Mouse (Mus musculus) CH12F3 (cell line): Measurements from ENCODE around the gene Ptpn13.

Experiments used
- in situ Hi-C: fragments of 300-500 bp; cut with MboI; formaldehyde crosslinking; loops from 2 replicates; pipeline ENCODE4 v1.14.3; 2020; ENCODE audit warnings: low sequenced_read_pairs

The Ptpn13 gene

DNA sequence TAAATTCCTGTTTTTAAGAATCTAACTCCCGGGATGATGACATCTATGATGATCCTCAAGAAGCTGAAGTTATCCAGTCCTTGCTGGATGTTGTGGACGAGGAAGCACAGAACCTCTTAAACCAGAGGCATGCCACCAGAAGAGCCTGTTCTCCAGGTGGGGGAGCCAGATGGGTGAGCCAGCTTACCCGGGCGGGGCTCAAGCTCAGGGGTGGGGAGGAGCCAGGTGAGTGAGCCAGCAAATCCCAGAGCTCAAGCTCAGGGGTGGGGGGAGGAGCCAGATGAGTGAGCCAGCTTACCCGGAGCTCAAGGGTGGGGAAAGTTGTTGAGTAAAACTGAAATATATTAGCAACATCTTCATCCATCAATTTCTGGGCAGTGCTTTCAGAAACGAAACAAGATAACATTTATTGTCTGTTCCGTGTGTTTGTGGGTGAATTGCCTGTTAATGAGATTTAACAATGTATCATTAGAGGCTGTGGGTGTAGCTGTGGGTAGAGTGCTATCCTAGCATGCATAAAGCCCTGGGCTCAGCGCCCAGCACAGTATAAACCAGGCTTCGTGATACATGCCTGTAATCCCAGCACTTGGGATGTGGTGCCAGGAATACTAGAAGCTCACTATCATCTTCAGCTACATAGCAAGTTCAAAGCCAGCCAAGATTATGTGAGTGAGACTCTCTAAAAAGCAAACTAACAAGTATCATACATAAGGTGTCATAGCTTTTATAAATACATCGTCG lies 154.9 kb downstream of the Ptpn13 start:
- in situ Hi-C loops, result no loop called here

DNA sequence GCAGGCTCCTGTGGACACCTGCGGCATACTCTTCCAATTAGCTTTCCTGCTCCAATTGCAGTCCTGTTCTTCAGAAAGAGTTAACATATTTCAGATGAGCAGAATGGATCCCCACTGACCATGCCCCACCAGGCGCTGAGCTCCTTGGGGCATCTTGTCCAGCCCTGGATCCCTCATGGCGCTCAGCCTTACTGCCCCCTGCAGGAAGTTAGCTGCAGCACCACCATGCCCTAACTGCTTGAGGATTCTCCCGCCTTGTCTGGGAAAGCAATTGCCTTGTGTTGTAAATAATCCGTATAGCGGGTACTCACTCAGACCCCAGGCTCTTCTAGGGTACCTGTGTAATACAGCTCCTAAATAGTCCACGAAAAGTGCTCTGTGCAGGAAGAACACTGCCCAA lies 162.2 kb downstream of the Ptpn13 start:
- in situ Hi-C loops, result no loop called here

DNA sequence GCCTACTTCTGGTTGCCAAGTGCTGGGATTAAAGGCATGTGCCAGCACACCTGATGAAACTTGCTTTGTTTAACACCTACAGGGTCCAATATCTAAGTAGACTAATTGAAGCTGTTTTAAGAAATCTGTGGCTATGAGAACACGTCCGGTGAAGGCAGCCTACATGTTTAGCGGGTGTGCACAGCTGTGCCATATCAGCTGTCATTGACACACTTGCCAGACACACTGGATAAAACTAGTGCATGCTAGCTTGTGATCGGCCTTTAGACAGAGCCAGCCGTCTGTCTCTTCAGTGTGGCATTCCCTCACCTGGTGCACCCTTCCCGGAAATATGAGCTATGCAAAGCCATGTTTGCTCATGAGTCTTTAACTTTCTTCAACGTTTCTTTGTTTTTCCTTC lies 166.9 kb downstream of the Ptpn13 start:
- in situ Hi-C loops, result no loop called here

DNA sequence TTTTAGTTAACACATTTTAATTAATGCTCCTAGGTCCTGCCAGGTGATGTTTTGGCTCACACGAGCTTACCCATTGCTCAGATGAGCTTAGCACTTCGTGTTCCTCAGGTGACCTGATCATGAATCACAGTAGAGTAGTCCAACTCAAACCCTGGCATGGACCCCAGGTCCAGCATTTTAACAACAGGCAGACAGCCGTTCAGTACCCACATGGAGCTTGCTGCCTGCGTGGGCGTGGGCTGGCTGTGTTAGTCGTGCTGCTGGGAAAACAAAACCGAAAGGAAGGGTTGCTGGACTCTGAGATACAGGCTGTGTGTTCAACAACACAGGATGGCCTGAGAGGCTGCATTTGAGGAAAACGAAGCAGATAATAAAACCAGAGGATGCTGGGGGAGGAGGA lies 167.7 kb downstream of the Ptpn13 start:
- in situ Hi-C loops, result no loop called here

DNA sequence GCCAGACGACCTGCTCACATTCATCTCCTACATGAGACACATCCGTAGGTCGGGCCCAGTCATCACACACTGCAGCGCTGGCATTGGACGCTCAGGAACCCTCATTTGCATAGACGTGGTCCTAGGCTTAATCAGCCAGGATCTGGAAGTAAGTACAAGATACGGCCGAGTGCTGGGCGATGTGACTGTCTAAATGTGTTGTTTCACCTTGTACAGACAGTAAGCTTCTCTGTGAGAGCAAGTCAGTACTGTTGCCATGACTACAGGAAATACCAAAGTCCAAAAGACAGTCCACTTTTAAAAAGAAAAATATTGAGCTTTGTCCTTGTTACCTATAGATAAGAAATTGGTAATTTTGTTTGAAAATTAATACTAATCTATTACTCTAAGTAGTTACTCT lies 168.6 kb downstream of the Ptpn13 start:
- in situ Hi-C loops, result no loop called here

DNA sequence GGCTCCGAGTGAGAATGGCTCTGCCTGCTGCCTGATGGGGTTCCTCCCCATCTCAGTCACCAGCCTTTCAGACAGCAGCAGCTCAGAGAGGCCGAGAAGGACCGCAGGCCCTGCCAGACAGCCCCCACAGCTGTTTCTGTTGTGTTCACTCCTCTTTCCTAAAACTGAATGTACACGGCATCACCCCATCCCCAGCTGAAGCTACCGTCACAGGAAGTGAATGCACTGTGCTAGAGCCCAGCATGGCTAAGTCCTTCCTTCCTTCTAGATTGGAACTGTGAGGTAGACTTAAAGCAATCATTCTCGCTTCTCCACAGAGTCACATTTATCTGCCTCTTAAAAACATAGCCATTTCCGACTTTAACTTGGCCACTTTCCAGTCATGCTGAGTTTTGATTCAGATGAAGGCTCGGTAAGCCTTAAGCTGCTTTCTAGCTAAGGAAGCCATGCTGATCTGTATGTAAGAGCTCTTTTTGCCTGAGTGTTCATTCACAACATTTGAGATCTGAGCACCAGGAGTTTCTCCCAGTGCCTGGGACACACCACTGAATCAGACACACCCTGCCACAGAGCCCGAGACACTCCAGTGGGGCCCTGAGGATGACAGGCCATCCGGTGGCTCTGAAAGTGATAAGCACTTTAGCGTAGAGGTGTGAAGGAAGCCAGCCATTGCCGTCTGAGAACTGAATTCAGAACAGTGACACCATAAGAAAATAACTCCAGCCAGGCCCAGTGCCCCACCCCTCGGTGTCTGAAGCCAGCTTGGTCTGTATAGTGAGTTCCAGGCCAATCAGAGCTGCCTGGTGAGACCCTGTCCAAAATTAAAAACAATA lies 170.6 kb downstream of the Ptpn13 start:
- in situ Hi-C loops, result no loop called here

DNA sequence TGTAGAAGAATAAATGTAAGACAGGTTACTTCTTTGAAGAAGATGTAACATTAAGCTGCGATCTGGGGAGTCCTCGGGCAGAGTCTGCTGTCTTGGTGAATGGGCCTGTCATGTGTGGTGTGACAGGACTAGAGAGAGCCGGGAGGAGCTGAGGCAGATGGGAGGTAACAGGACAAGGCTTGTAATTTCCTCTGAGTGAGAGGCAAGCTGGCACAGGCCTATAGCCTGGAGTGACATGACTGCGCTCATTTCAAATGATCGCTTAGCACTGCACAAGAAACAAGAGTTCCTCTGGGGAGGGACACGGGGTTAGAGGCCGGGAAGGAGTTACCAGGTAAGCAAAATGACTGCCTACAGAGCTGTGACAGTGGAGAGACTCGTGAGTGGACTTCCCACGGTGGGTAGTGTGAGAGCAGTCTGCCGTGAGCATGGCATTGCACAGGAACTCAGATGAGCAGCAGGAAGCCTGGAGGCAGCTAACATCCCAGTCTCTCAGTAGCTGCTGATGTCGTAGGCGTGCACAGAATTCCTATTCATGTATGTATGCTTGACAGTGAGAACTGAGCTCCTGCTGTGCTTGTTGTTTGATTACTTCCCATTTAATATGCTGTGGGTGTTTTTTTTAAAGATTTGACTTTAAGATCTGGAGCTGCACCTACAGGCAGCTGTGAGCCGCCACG lies 171.6 kb downstream of the Ptpn13 start:
- in situ Hi-C loops, result no loop called here

DNA sequence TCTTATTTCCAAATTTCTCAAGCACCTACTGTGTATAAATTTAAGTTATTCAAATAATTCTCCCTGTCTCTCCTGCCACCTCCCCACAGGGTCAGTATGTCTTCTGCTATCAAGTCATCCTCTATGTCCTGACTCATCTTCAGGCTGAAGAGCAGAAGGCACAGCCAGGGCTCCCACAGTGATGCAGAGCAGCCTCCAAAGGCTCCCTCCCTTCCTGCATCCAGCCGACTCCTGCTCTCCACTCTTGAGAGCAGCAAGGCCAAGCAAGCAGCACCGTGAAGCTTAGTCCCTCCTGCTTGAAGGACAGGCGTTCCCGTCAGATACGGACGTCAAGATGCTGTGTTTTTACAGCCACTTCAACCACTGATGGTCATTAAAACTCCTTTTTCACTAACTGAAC lies 172.6 kb downstream of the Ptpn13 start:
- in situ Hi-C loops, result no loop called here

DNA sequence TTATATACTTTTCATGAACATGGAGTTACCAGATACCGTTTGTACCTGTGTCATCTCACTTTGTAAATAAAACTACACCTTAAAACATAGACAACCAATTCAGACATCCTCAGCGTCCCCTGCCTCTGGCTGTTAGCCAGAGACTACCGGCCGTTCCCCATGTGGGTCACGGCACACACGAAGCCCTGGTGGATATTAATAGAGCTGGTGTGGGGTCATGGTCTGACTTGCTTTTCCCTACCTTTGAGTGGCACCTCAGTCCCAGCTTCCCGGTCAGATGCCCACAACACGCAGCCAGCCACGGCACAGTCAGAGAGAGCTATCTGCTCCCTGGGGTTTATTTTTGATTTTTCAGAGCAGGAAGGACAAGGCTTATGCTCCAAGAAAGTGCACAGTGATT lies 173.3 kb downstream of the Ptpn13 start:
- in situ Hi-C loops, result no loop called here

DNA sequence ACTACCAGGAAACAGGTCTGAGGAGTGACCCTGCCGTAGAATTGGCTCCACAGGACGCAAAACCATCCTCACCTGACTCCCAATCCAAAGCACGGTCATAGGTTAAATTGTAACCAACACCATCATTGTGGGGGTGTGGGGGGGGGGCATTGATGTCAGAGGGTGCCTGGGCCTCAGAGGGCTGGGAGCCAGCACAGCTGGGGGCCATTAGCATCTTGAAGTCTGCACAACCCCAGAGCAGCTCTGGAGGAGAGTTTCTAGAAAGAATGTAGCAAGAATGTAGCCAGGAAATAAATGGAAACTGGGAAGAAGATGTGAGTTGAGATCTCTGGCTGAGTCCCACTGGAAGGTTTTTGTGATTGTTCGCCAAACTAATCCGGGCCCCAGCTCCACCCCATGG lies 173.9 kb downstream of the Ptpn13 start:
- in situ Hi-C loops, result no loop called here

DNA sequence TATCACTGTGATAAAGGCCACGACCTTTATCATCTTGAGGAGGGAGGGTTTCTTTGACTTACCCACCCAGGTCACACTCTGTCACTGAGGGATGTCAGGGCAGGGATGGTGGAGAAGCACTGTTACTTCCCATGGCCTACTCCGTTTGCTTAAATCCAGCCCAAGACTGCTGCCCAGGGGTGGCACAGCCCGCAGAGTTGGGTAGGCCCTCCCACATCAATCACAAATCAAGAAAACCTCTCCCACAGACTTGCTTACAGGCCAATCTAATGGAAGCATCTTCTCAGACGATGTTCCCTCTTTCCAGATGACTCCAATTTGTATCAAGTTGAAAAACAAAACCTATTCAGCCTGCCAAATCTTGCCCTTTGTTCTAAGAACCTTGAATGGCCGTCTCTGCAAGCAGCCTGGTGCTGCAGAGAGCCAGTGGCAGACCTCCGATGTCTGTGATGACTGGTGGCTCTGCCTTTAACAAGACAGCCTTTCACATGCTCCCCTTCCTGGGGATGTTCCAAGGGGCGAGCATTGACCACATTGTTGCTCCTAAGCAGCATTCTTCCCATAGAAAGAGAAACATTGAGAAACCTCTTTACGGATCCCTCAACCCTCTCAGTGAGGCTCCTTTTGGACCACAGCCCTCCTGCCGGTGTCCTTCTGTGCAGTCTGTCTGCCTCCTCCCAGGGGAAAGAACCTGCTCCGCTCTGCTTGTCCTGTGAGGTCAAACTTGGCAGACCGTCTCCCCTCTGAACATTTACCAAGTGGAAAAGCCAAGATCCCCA lies 178.3 kb downstream of the Ptpn13 start:
- in situ Hi-C loops, result no loop called here

DNA sequence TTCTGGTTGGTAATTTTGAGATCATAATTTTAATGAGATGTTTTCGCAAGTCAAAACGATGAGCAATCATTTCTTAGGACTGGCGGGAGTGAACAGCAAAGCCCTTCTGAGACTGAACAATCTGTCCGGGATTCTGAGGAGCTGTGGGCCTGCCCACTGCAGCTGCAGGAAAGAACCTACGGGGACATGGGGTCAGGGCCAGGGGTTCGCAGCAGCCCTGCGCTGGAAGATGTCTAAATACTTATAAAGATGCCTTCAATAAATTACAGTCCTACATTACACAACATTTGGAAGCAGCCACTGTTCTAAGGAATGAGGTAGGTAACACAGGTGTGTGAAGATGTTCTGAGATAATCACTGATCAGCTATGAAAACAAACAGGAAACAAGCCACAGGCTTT lies 180.7 kb downstream of the Ptpn13 start:
- in situ Hi-C loops, result no loop called here

DNA sequence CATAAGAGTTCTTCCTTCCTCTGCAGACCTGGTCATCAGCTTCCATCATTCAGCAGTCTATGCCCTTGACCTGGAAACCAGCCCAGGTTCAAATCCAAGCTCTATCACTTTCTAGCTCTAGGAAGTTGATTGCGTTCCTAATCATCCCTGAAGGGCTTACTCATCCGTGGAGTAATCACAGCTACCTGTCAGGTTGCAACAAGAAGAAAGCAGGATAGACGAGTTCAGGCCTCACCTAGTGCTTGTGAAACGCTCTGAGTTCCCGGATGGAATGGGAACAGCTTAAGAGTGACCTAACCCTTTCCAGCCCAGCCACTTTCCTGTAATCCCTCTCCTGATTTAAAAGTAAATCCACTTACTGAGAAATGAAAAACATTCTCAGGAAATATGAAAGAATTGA lies 185.2 kb downstream of the Ptpn13 start:
- in situ Hi-C loops, result no loop called here

DNA sequence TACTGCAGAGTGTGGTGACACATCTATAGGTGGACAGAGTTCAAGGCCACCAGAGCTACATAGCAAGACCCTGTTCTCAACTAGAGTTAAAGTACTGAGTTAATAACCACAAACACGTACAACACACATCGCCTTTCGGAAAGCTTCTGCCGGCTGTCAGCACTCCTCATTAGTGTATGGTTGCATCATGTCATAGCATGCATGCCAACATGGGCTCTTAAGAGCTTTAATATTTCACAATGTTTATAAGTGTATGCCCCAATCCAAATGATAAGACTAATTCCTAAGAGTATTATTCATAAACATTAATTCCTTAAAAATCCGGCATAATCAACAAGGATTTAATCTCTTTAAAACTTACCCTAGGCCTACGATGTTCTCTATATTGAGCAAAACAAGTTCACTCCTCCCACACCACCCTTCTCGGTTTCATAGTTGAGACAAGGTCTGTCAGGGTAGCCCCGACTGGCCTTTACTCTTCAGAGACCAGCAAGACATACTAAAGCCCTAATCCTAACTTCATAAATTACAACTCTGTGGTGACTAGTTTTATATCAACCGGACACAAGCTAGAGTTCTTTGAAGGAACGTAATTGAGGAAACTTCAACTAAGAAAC lies 186.0 kb downstream of the Ptpn13 start:
- in situ Hi-C loops, result no loop called here

DNA sequence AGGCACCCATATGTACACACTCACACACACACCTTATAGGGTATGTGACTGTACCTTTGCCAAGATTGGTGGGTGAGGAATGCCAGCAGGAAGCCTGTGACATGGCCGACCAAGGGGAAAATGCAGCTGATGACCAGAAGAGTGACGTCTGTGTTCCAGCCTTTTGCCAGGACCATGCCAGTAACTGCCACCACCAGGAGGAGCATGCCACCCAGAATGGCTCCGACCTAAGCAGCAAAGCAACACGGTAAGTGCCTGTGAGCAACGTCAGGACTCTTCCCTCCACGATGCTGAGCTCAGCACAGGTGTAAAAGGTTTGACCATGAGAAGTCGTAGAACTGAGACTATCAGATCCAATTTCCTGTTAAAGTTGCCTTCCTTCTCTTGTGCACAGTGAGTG lies 187.3 kb downstream of the Ptpn13 start:
- in situ Hi-C loops, result no loop called here

DNA sequence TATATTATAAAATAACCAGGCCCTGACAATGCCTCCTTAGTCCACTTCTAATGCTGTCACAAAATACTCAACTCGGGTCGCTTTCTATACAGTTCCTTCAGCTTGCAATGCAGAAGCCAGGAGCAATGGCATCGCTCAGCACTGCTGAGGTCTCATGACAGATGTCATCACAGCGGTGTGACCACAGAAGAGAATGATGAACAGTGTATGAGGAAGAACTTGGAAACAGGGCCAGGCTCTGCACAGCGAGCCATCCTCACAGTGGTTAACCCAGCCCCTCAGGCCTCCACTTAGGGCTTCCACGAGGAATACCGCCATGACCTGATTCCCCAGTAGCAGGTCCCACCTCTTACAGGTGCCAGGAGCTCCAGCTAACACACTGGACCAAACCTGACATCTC lies 189.4 kb downstream of the Ptpn13 start:
- in situ Hi-C loops, result no loop called here

DNA sequence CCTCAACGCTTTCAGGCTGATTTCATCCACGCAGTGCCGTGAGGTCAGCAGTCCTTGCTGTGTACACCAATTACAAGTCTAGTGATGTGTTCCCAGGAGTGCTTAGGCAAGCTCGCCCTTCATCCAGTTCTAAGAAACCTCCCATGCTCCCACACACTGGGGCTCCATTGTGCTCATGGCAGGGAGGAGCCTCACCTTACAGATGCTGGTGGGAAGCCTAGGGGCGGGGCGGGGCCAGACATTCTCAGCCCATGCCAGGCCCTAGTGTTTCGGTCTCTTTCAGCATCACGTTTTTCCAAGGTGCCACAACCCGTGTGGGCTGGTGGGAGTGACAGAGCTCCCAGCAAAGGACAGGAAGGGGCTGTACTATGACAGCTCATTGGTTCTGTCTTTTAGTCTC lies 192.2 kb downstream of the Ptpn13 start:
- in situ Hi-C loops, result no loop called here

DNA sequence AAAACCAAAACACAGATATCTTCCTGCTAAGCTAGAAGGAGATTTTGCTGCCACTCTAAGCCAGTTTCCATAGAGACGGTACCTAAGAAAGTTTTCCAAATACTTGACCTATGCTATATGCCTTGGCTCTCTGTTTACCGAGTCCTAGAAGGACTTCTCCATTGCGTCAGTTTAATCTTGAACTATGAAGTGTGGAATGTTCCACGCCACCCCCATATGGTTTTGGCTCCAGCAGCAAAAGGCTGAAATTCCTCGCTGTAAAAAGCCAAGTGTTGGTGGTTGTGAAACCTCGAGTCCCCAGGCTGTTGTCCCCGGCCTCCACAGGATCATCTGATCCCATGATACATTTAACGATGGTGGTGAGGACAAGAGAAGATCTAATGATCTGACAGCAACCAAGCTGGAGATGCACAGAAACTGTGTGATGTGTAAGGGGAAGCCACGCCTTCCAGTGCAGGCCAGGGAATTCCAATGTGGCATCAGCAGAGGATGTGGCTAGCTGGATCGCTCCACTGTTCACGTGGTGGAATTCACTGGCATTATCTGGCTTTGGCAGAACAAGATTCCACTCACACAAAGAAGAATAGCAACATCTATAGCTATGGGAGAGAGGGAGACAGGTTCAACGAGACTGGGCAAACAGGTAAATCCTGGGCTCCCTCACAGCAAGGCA lies 195.4 kb downstream of the Ptpn13 start:
- in situ Hi-C loops, result no loop called here

DNA sequence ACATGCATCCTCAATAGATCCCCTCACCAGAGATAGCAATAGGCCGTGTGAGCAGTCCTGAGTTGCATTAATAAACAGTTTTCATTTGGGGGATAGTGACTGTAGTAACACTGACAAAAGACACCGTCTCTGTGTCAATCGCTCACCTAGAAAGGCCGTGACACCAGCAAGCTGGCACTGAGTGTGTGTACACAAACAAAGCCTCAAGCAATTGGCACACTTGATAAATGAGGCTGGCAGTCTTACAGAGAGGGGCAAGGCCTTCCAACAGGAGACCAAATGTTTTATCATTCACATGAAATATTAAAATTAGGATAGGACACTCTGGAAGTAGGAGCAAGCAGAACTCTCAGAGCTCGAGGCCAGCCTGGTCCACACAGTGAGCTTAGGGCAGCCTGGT lies 197.3 kb downstream of the Ptpn13 start:
- in situ Hi-C loops, result no loop called here

DNA sequence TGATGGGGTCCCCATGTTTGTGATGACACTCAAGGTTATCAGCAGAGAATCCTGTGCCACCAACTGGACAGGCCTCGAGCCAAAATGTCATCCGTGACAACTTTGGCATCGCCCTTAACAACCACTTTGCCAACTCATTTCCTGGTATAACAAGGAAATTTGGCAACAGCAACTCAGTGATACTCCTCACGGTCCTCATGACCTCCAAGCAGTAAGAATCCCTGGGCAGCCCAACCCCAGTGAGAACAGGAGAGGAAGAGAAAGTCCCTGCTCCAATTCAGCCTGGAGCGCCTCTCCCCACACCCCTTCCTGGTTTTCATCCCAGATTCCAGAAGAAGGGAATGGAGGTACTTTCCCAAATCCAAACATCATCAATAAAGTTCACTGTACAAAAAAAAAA lies 199.8 kb downstream of the Ptpn13 start:
- in situ Hi-C loops, result no loop called here
